Mouse (Mus musculus) left cerebral cortex, postnatal 4 days (tissue): ENCODE results near the gene Cyp4f40. TPM values are rescaled to one million over a fixed set of nuclear protein-coding genes. Genes with fewer than 3 reads are reported as not detected.
"Not testable (repeated sequence)": the region's sequence is repeated elsewhere in the genome, so short reads cannot be mapped to it uniquely, and the experiment has no call there.

ENCODE experiments used
- DNase-seq: peaks from one replicate; pipeline ENCODE4 v3.0.0-alpha.2; 2022
- intact Hi-C: fragments of 180-260 bp; cut with DNase I; formaldehyde crosslinking; loops from one replicate; pipeline ENCODE4 v1.15.1; 2025
- total RNA-seq, 2 experiments: library from RNA; stranded (reverse); gene quantifications; 2 replicates each; pipeline ENCODE4 v1.2.3; 2021

The Cyp4f40 gene
- total RNA-seq, 2 experiments from 2014 or later = not detected

GRCm38 (mm10) chr17:32690959-32691358 is 32.3 kb downstream of the Cyp4f40 start:
- intact Hi-C loops = no loop called here
- no peak for DNase-seq

GRCm38 (mm10) chr17:32702826-32703225 is 44.1 kb downstream of the Cyp4f40 start:
- DNase-seq = peak; percentile 8
- intact Hi-C loops = no loop called here

GRCm38 (mm10) chr17:32710541-32710940 is 51.8 kb downstream of the Cyp4f40 start:
- DNase-seq, intact Hi-C loops: not testable (repeated sequence)

- DNase-seq = not testable (repeated sequence)
These were observed 63.5 kb downstream of the Cyp4f40 start for GRCm38 (mm10) chr17:32722151-32722550.

GRCm38 (mm10) chr17:32722771-32723170 is 64.1 kb downstream of the Cyp4f40 start:
- no peak for DNase-seq
- intact Hi-C loops = no loop called here

More at GRCm38 (mm10) chr17:32722151-32722550, 63.5 kb downstream of the Cyp4f40 start:
- intact Hi-C loops = not testable (repeated sequence)

DNA sequence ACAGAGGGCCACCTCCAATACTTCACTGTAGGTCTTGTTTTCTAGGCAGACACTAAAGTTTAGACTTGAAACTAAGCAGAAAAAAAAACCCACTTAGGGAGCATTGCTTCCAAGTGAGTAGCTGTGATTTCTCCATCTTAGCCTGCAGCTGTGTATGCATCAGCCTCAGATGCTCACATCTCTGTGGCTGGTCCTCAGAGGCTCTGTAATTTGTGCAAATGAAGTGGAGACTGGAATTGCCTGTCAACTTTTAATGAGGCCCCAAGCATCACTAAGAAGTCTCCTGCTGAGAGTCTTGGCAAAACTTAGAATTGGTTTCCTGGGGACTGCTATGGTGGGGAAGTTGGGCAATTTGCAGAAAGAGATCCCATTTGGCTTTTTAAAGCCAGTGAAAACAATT is 67.7 kb downstream of the Cyp4f40 start:
- DNase-seq, intact Hi-C loops: not testable (repeated sequence)

Other genes with a start within 250 kb of the Cyp4f40 start
- gene Pglyrp2, start 234.7 kb upstream of the Cyp4f40 start, total RNA-seq = not detected
- 1 to 10 TPM in 1 of 2 experiments, under 1 TPM in 1; 0.54 to 1.2 TPM for gene Cyp4f39, start 206.2 kb upstream of the Cyp4f40 start, total RNA-seq
- gene Cyp4f17, start 152.8 kb upstream of the Cyp4f40 start, total RNA-seq = 1 to 10 TPM; 4.2 to 4.9 TPM
- 1 to 10 TPM; 6.2 to 6.6 TPM for gene Cyp4f16, start 122.3 kb upstream of the Cyp4f40 start, total RNA-seq
- gene Cyp4f37, start 37.6 kb upstream of the Cyp4f40 start, total RNA-seq = not detected
- 1 to 10 TPM; 2.9 to 3.3 TPM for gene Cyp4f15, start 26.7 kb downstream of the Cyp4f40 start, total RNA-seq
- gene Zfp871, start 129.4 kb downstream of the Cyp4f40 start, total RNA-seq = 10 to 100 TPM; 78.3 to 86.9 TPM
- gene Zfp811, start 151.0 kb downstream of the Cyp4f40 start, total RNA-seq = 10 to 100 TPM; 17.2 to 18.0 TPM
- gene Zfp799, start 171.4 kb downstream of the Cyp4f40 start, total RNA-seq = 10 to 100 TPM; 21.6 to 23.2 TPM
- gene Zfp870, start 232.7 kb downstream of the Cyp4f40 start, total RNA-seq = 10 to 100 TPM in 1 of 2 experiments, 1 to 10 TPM in 1; 9.3 to 10.2 TPM